Mouse (Mus musculus) ES-Bruce4 (cell line): Measurements from ENCODE around the gene Aff3. TPM values are rescaled to one million over a fixed set of nuclear protein-coding genes. Genes with fewer than 3 reads are reported as not detected.

ENCODE experiments used
- H3K27ac ChIP-seq: 2 replicates; pipeline ENCODE4 v1.5.1; 2012; ENCODE audit warnings: low read length, inconsistent platforms; ENCODE audit not compliant: insufficient read depth
- H3K27me3 ChIP-seq: 2 replicates; pipeline ENCODE4 v1.6.1; 2012; ENCODE audit warnings: mild to moderate bottlenecking, low read length, inconsistent platforms; ENCODE audit not compliant: control insufficient read depth, poor library complexity, insufficient read depth, severe bottlenecking
- H3K36me3 ChIP-seq: 2 replicates; pipeline ENCODE4 v1.6.1; 2012; ENCODE audit warnings: inconsistent platforms, mild to moderate bottlenecking, low read length, moderate library complexity; ENCODE audit not compliant: control insufficient read depth, poor library complexity, insufficient read depth, severe bottlenecking
- H3K4me1 ChIP-seq: one replicate; pipeline ENCODE4 v1.8.1; 2011; ENCODE audit warnings: low read length; ENCODE audit not compliant: control insufficient read depth, insufficient read depth
- H3K4me3 ChIP-seq: 2 replicates; pipeline ENCODE4 v1.5.1; 2011; ENCODE audit warnings: low read depth, mild to moderate bottlenecking, low read length
- H3K9ac ChIP-seq: 2 replicates; pipeline ENCODE4 v1.6.1; 2012; ENCODE audit warnings: low read depth, mild to moderate bottlenecking, inconsistent platforms; ENCODE audit not compliant: poor library complexity, severe bottlenecking
- H3K9me3 ChIP-seq: replicated peaks from 2 replicates; pipeline ENCODE4 v1.6.1; 2012; ENCODE audit warnings: mild to moderate bottlenecking, low read length, inconsistent platforms; ENCODE audit not compliant: control insufficient read depth, poor library complexity, insufficient read depth, severe bottlenecking
- CTCF ChIP-seq: IDR thresholded peaks from one replicate; pipeline ENCODE4 v1.8.1; 2011; ENCODE audit warnings: low read depth, low read length
- EP300 ChIP-seq: IDR thresholded peaks from 2 replicates; pipeline ENCODE4 v1.6.1; 2011; ENCODE audit warnings: low read depth, low read length; ENCODE audit not compliant: insufficient read depth
- POLR2A ChIP-seq: IDR thresholded peaks from one replicate; pipeline ENCODE4 v1.8.1; 2011; ENCODE audit warnings: low read length; ENCODE audit not compliant: insufficient read depth
- polyA plus RNA-seq: library from polyadenylated mRNA; stranded (reverse); fragments of >200 nt; gene quantifications from 2 replicates; pipeline ENCODE4 v1.2.4, GENCODE M21; 2011; ENCODE audit warnings: low read depth; ENCODE audit not compliant: missing spikeins, insufficient read depth, insufficient read length

Aff3 gene
- polyA plus RNA-seq, 1 experiment, result 9.2 TPM

DNA sequence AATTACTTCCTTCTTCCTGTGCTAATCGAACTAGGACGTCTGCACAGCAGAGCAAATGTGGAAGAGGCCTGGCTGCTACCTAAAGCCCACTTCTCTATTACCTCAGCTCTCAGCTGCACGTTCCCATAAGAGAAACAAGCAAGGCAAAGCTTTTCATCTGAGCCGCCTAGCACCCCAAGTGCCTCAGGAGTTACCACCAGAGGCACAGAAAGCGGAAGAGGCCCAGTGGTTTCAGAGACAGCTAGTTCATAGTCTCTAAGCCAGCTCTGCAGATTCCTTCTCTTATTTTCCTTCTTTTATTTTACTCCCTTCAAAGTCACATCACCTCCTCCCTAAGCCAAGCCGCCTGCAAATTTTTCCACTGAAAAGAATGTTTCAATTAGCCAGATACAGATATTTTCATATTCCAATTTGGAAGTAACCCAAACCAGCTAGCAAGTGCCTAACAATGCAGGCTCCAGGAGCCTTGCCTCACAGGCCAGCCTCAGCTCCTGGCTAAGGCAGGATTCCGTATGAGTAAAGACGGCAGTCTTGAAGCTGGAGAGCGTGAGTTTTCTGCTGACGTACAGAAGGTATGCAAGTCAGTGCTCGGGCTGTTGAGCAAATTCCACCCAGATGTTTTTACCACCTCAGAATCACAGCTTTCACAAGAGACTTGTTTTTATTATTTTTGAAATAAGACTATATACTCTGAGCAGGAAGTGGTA lies 62.8 kb downstream of the Aff3 start:
- H3K4me1 ChIP-seq, result no peaks in the 10 kb centered on the region
- H3K4me3 ChIP-seq, result no peak overlapping the region
- H3K9ac ChIP-seq, result no peak overlapping the region
- H3K36me3 ChIP-seq, result no peaks in the 10 kb centered on the region
- no peak for TF ChIP-seq EP300
- TF ChIP-seq POLR2A, result no peak
- no peak for TF ChIP-seq CTCF
- no peaks in the 10 kb centered on the region for H3K9me3 ChIP-seq
- H3K27ac ChIP-seq, result no peak overlapping the region
- H3K27me3 ChIP-seq, result no peaks in the 10 kb centered on the region

DNA sequence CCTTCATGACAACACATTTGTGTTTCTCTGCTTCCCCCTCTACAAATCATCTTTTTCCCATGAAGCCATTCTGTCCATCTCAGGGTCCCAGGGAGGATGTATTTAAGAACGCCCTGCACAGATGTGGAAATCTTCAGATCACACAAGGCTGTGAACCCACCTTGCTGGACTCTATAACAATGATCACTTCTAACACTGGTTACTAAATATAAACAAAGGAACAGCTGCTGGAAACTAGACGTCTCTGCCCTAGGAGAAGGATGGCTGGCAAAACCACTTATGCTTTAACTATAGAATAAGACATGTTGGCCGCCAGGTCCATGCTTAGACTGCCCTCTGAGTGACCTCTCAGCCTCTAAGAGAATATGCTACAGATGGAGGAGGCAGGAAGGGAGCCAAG lies 69.4 kb downstream of the Aff3 start:
- Histone ChIP-seq H3K4me1 (no peaks in the 10 kb centered on the region), H3K36me3 (no peaks in the 10 kb centered on the region), H3K27ac (no peak overlapping the region), H3K9ac (no peak overlapping the region), H3K27me3 (no peaks in the 10 kb centered on the region), H3K9me3 (no peaks in the 10 kb centered on the region), H3K4me3 (no peak overlapping the region)
- TF ChIP-seq CTCF (no peak), EP300 (no peak), POLR2A (no peak)

- Histone ChIP-seq H3K27ac (no peak overlapping the region), H3K9ac (no peak overlapping the region), H3K9me3 (no peaks in the 10 kb centered on the region), H3K4me1 (no peaks in the 10 kb centered on the region), H3K4me3 (no peak overlapping the region), H3K36me3 (no peaks in the 10 kb centered on the region), H3K27me3 (no peaks in the 10 kb centered on the region)
- TF ChIP-seq EP300 (no peak), CTCF (no peak), POLR2A (no peak)
These were observed 70.0 kb downstream of the Aff3 start for GRCm38 (mm10) chr1:38594766-38595165.

DNA sequence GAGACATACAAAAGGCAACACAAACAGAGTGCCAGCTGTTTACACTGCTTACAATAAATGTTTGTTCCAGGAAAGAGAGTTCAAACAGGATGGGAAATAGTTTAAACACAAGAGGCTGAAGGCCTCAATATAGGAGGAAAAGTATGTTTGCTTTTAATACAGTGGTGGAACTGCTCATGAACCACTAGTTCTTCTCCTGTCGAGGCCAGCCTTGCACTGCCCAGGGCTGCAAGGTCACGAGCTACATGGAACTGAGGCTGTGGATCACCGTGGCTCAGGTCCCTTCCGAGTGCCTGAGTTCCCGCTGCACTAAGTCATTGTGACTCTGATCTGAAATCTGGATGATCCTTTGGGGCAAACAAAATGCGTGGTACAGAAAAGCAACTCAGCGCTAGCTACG lies 73.6 kb downstream of the Aff3 start:
- Histone ChIP-seq H3K27ac (no peak overlapping the region), H3K36me3 (no peaks in the 10 kb centered on the region), H3K27me3 (no peaks in the 10 kb centered on the region), H3K4me1 (no peaks in the 10 kb centered on the region), H3K9me3 (no peaks in the 10 kb centered on the region), H3K4me3 (no peak overlapping the region), H3K9ac (no peak overlapping the region)
- TF ChIP-seq EP300 (no peak), CTCF (no peak), POLR2A (no peak)

GRCm38 (mm10) chr1:38588741-38589140 lies 76.0 kb downstream of the Aff3 start:
- no peak overlapping the region for H3K9ac ChIP-seq
- H3K27ac ChIP-seq, result no peak overlapping the region
- no peaks in the 10 kb centered on the region for H3K36me3 ChIP-seq
- H3K9me3 ChIP-seq, result no peaks in the 10 kb centered on the region
- TF ChIP-seq POLR2A (no peak), CTCF (no peak), EP300 (no peak)
- H3K4me3 ChIP-seq, result no peak overlapping the region
- no peaks in the 10 kb centered on the region for H3K27me3 ChIP-seq
- no peaks in the 10 kb centered on the region for H3K4me1 ChIP-seq

DNA sequence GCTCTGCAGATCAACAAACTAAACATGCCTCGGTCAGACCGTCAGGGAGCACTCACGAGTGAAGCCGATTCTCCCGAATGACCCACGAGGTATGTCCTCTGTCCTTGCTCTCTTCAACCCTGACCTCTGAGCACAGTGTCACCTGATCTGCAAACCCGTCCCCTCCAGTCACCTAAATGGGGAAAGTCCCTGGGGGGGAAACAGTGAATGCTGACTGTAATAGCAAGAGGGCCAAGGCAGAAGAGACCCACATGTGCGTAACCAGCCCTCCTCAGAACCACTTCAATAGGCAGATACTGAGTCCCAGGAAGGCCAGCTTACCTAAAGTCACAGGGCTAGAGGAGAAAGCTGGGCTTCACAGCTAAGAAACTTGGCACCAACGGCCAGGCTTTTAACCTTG lies 82.4 kb downstream of the Aff3 start:
- Histone ChIP-seq H3K4me1 (no peaks in the 10 kb centered on the region), H3K27ac (no peak overlapping the region), H3K4me3 (no peak overlapping the region), H3K9ac (no peak overlapping the region), H3K27me3 (no peaks in the 10 kb centered on the region), H3K36me3 (no peaks in the 10 kb centered on the region), H3K9me3 (no peaks in the 10 kb centered on the region)
- no peak for TF ChIP-seq POLR2A
- TF ChIP-seq EP300, result no peak
- no peak for TF ChIP-seq CTCF
